Mouse (Mus musculus): ENCODE measurements around the gene Klhl29.

The Klhl29 gene

DNA sequence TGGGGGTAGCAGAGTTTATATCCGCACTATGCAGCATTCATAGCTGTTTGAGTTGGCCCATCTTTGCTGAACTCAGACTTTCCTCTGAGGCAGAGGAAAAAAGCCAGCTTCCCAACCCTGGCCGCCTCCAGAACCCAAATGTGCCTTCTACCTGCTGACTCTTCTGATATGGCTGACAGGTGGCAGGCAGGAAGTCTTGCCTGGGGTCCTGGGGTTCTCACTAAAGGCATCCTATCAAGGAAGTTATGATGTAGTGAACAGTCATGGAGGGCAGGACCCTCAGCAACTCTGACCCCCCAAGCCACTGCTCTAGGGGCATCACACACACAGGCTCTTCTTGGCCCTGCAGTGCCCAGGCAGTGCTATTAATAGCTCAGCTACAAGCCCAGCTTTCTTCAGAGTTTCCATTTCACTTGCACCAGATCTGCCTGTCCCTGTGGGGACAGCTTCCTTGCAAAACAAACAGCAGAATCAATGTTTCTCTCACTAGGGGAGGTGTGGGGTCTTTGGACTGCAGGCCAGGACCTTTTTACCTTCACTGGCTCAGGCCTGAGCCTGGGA lies 187.6 kb downstream of the Klhl29 start:
- no peak for DNase-seq (ENCODE audit: low spot score in 2 of 2)

DNA sequence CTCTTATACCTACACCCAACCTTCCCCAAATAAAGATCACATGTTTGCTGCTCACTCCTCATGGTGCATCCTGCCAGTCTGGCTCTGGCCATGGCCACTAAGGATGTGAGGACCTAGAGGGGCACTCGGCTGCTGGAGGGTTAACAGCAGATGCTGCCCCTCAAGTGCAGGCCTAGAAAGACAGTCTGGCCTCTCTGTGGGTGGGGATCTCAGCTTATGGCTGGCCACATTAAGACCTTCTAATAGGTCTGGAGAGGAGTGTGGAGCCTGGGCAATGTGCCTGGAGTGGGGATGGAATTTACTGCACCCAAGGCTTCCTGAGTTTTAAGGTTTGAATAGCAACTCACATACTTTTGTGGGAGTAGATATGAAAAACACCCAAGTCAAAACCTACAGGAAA lies 188.8 kb downstream of the Klhl29 start:
- no peak for DNase-seq (ENCODE audit: low spot score in 2 of 2)

DNA sequence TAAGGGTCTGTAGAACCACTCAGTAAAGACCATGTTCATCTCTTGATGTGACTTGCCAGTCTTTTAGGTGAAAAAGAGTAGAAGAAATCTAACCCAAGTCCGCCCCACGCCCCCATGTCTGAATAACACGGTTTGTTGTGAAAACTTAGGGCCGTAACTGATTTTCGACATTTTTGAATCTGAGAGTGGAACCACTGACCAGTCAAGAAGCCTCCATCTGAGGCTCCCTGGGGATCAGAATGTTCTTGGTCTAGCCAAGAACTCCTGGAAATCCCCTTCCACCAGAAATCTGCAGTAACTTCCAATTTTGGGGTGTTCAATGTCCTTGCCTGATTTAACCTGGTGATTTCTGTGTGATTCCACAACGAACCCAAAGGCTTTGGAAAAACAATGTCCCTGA lies 189.9 kb downstream of the Klhl29 start:
- no peak for DNase-seq (ENCODE audit: low spot score in 2 of 2)

DNA sequence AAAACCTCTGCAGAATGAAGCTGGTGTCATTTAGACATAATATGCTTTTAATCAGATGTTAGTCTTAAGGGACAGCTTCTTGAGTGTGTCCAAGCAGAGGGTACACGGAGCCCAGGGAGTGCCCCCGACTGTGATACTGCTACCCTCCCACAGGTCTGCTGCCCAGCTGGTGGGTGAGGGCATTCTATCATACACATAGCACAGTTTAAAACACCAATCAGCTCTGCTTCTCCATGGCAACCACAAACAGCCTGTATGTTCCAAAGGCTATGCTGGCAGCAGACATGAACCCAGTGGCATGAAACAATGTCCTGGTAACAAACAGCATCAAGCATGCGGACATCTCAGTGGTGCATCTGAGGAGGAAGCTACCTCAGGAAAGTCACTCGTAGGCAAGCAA lies 192.9 kb downstream of the Klhl29 start:
- no peak for DNase-seq (ENCODE audit: low spot score in 2 of 2)

DNA sequence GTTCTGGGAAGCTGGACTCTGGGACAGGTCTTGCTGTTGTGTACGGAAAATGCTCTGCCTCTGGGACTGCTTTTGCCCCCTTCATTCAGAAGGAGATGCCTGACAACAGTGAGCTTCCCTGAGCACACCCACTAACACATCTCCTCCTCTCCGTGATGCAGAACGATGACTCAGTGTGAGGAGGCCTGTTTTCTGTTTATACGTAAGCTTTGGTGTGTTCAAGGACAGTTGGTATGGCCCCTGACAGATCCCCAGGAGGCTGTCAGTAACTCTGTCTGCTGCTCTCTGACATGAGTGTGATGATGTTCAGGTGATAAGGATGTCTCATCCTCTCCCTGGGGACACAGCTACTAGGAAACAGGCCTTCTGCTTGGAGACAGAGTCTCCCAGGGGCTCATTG lies 193.3 kb downstream of the Klhl29 start:
- no peak for DNase-seq (ENCODE audit: low spot score in 2 of 2)

DNA sequence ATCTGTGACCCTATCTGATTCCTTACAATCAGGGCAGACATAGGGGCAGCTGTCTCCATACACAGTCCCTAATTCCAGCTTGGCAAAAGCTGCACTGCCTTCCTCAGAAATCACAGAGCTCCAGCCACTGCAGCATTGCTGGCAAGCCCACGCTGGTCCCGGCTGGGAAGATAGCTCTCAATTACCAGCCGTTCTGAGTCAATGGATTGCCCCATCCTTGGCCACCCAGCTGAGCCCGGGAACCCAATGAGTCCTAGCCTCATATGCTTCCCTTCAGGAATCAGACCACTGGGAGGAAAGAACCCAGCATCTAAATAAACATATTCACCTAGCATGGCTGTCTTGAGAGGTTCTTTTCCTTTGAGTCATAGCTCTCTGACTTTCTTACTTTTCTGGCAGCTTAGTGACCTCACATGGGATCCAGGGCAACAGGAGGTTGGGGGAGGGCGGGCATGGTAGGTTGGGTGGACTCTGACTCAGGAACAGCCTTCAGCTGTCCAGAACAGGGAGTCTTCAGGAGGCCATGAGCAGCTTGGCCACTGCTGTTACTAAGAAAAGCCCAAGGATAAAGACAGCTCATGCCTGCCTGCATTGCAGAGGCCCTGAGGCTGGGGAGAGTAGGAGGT lies 198.7 kb downstream of the Klhl29 start:
- no peak for DNase-seq (ENCODE audit: low spot score in 2 of 2)

DNA sequence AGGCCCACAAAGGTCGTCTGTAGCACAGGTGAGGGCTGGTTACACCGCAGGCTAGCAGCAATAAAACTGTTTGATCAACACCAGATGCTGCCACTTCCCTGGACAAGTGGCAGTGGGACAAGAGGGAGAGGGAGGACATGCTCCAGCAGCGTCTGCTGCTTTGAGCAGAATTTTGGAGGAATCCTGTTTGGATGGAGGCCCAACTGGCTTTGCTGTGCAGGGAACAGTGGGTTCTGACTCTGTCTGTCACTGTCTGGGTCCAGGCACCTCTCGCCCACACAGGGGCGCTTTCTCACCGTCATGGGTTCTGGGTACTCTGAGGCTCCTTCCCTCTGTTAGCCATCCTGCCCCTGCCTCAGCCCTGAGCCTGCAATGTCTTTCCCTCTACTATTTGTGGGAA lies 209.3 kb downstream of the Klhl29 start:
- DNase-seq (ENCODE audit: low spot score in 2 of 2): no peak

DNA sequence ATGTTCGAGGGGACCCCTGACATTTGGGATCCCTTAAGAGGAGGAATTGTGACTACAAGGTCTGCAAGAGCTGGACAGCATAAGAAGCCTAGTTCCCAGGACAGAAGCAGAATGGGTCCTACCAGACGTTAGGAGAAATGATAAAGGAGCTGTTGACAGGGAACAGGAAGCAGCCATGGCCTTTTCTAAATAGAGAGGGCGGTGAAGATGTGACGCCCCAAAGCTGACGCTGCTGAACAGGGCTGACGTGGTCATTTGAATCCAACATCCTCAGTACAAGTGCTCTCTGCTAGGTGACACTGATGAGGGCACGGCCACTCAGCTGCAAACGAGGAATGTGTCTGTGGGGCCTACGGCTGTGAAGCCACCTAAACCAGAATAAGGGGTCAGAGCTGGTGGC lies 210.1 kb downstream of the Klhl29 start:
- no peak for DNase-seq (ENCODE audit: low spot score in 2 of 2)

DNA sequence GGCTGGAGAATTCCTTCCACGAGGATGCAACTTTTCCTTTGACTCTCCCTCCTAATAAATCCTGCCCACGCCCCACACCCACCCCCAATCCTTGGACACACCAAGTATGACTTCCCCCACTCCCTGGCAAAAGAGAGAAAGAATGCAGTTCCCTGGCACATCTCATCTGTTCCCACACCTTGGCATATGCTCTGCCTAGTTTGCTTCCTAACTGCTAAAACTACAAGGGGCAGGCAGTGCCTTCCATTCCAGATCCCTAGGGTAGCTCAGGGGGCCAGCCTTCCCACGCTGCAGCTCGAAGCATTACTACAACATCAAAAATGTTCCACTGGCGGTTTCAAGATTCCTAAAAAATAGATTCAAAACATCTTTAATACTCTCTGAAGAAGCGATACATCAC lies 212.8 kb downstream of the Klhl29 start:
- no peak for DNase-seq (ENCODE audit: low spot score in 2 of 2)

DNA sequence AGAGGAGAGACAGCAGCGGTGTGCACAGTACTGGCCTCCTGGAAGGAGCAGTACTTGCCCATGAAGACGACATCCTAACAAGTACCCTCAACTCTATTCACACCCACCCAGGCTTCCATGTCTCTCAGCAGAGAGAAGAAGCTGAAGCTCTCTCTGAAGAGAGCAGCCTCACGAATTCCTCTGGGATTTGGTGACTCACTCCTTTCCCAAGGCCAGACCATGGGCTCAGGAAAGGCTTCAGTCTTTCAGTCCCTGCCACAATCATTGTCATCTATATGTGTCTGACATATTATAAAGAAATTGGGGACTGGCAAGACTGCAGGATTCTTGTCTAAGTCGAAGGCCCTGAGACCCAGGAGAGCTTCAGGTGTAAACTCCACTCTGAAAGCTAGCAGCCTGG lies 213.9 kb downstream of the Klhl29 start:
- DNase-seq (ENCODE audit: low spot score in 2 of 2): no peak

DNA sequence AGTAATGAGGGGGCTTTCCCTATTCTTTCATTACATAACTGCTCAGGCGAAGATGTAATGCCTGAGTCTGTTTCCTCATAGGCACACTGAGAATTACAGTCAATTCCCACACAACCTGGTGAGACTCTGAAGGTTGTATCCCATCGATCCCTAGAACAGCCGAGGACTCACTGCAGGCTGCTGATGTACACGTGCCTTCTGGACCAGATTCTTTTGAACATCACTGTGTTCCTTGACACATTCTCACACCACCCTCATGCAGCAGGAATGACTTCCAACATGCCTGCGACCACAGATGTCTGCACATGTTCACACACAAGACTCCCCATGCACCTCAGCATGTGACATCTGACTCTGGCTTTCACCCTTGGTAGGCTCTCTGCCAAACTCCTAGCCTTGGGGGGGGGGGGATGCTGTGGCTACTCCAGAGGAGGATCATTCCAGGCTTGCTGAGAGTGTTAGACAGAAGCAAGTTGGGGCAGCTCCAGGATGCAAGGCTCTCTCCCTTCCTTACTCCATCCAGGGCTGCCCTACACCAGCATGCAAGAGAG lies 217.5 kb downstream of the Klhl29 start:
- no peak for DNase-seq (ENCODE audit: low spot score in 2 of 2)

DNA sequence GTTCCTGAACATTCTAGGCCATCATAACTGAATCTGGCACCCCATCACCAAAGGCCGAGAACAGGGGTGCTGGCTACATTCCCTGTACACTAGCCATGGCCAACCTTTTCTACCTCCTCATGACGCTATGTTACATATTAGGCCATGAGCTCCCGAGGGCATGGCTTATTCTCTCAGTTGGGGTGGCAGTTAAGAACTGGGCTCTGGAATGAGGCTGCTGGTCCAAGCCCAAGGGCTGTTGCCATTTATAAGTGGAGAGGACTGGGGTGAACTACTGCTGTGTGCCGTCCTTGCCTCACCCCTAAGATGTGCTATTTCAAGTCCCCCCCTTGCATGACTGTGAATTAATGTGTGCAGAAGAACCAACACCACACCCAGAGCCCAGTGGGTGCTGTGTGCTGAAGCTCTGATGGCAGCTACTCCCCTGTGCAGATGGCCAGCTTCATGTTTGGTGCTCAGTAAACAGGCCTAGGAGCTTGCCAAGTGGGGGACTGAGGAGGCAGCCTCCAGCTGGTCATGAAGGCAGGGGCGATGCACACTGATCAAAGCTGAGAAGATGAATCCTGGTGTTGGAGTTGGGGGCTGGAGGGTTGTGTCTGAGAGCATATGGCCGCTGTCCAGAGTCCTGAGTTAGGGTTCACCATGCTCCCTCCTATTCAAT lies 218.3 kb downstream of the Klhl29 start:
- DNase-seq (ENCODE audit: low spot score in 2 of 2): no peak

DNA sequence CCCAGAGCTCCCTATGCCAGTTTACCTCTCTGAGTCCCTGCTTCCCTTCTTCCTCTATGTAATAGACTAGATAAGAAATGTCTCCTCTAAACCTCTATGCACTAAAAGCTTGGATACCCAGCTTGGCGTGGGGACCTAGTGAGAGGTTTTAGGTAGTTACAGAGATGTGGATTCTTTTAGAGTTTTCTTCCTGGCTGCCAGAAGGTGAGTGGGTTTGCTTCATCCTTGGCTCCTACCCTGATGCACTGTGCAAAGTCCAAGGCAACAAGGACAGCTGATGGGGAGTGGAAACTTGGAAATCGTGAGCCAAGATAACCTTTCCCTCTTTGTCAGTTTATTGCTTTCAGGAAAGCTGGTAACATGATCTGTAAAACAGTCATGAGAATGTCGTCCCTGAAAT lies 220.3 kb downstream of the Klhl29 start:
- DNase-seq (ENCODE audit: low spot score in 2 of 2): no peak

DNA sequence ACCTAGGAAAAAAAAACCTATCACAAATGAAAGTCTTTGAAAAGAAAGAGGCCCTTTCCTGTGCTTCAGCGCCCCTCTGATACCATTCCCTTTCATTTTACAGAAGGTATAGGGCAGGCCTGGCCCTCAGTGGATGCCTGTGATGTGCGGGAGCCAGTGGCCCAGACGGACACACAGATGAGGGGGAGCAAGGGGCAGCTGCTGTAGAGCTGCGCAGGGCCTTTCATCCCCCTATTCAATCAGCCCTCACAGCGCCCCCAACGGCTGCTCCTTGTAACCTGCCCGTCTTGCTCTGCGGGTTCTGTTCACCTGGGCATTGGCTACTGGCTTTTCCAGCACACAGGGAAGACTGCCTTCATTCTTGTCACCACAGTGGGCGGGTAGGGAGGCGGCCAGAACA lies 223.6 kb downstream of the Klhl29 start:
- DNase-seq (ENCODE audit: low spot score in 2 of 2): no peak

DNA sequence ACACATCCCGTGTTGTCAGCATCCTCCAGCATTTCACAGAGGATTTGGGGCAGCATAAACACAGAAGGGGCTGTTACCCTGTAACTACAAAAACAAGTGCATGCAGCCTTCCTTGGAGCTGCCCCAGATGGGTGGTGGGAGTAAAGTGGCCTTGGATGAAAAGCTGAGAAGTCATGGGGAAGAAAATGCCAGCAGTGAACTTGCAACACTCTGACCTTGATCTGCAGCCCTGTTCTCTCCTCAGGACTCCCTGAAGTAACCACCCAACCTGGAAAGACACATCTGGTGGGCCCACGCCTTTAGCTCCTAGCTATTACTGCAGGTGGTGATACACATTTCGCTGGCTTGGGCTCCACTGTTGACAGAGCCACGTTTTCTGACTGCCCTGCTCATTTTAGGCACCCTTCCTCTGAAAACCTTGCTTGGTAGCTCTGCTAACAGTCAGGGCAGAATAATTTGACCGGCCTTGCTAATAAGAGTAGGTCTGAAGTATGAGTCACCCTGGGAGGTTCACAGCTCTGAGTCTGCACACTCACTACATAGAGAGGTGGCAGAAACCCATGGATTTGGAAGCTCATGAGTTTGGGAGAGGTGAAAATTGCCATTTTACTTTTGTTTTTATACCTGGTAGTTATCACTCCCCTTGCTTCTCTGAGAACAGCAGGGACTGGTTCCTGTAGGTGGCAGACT lies 228.0 kb downstream of the Klhl29 start:
- DNase-seq (ENCODE audit: low spot score in 2 of 2): no peak

DNA sequence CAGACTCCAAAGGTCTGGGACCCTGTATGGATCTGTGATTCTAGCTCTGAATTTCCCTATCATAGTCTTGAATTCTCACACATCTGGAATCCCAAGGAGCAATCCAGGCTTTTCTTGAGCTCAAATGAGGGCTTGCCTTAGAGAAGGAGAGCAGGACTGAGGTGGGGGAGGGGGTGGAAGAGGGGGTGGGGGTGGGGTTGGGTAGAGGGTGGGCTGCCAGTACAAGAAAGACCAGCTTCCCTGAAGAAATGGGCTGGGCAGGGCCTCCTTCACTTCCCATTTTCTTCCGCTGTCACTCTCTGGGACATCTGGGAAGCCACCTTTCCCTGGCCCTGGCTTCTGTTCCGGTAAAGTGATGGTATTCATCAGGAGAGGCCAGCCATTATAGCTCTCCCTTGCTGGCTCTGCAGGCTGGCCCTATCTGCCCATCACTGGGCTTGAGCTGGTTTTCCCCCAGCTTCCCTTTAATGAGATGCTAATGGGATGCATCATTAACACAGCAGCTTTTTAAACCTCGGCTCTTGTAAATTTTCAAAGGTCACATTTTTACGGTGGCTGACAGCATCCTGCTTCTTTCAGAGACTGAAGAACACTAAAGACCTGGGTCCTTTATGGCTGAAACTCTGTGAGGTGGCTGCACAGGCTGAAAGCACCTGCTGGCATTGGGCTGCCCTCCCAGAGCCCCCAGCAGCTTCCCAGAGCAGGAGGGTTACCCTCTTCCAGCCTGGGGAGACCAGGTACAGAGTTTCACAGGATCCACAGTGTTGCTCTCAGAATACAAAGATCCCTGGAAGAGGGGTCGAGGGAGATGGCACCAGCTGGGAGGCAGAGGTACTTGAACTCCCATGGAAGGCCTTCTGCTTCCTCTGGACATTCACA lies 231.3 kb downstream of the Klhl29 start:
- no peak for DNase-seq (ENCODE audit: low spot score in 2 of 2)

DNA sequence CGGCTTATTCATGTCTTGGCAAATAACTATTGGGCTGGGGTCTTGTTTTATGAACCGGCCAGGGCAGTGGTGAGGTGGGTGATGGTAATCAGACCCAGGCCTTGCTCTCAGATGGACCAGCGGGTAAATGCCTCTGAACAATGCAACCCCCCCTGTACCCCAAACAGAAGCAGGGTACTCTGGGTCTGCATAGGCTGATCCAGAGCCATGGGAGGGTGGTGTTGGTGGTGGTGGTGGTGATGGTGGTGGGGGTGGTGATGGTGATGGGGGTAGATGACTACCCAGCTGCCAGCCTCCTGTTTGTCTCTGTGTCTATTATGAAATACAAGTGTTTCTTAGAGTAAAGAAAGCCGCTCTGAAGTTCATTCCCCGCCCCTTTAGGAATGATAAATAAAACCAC lies 232.3 kb downstream of the Klhl29 start:
- DNase-seq (ENCODE audit: low spot score in 2 of 2): no peak

DNA sequence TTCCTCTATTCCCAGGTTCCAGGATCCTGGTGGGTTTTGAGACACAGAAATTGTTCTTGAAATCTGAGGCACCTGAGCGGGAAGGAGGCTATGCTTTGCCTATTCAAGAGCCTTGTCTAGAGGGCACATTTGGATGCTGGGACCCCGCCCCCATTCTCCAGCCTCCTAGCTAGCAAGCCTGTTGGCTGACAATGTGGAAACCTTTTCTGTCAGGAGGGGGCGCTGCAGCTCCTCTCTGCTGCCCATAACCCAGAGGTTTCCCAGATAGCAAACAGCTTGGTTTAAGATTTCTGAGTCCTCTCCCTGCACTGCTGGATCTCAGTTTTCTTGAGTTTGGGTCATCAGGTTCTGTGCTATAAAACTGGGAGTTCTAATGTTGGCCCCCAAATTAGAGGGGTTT lies 232.7 kb downstream of the Klhl29 start:
- DNase-seq (ENCODE audit: low spot score in 2 of 2): peak in 1 of 2 experiments; percentile 54

DNA sequence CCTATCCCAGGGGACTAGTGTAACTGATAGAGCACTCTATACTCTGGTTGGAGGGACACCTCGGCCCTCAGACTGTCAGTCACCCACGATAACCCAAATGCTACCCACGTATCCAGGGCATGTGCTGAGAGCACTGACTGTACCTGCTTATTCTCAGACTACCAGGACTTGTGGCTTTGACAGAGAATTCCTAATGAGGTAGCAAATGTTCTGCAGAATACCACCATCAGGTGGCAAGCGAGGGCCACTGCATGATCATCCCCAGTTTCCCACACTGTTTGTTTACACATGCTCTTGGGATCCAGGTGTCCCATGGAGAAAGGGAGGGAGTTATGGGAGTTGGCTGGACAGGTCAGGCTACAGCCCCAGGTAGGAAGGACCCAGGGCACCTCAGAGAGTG lies 234.4 kb downstream of the Klhl29 start:
- no peak for DNase-seq (ENCODE audit: low spot score in 2 of 2)

DNA sequence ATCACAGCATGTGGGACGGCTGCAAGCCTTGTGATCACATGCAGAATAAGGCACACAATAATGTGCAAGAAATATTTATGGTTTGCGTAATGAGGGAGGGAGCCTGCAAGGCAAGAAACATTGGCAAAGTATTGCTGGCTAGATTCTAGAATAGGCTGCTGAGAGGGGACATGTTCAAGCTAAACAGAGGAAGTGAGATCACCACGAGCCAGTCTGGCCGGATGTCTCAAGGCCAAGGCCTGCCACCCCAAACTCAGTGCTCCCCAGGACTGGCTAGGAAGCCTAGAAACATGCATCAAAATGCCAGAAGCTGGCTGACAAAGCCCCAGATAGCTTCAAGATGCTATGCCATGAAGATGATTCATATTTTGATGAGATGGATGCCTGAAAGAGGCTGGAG lies 236.2 kb downstream of the Klhl29 start:
- DNase-seq (ENCODE audit: low spot score in 2 of 2): no peak

DNA sequence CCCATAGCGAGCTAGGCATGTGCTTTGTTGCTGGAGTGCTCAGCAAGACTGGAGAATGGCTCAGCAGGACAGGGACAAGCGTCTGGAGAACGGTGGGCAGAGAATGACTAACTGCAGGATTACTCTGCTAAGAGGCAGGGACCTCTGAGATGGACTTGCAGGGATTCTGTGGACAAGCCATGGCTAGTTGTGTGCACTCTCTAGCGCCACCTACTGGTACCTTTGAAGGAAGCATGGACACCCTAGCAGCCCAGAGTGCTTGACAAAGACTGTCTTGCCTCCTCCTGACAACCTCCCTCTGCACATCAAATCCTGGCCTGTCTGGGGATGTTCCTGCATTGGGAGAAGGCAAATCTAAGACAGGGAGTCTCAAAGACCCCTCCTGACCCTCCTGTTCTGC lies 239.2 kb downstream of the Klhl29 start:
- DNase-seq (ENCODE audit: low spot score in 2 of 2): peak in 1 of 2 experiments; percentile 21

DNA sequence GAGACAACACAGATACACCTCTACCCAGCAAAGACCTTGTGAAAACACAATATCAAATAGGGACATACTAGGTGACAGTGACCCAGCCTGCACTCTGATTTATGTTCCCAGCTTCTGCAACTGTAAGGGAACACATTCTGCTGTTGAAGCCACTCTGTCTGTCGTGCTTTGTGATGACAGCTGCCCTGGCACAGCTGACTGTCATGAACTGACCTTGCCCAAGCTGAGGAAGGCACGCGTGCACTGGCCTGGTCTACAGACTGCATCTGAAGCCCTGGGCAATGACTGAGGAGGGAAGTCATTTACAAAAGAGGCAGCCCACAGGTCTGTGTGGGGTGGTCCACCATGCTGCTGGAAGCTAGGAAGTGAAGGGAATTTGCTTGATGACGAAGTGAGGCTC lies 246.3 kb downstream of the Klhl29 start:
- DNase-seq (ENCODE audit: low spot score in 2 of 2): no peak

Measured in spleen, postnatal 10 days (tissue).